Mouse (Mus musculus): ENCODE data around the gene Pds5b.
"Not testable (repeated sequence)": the region's sequence is repeated elsewhere in the genome, so short reads cannot be mapped to it uniquely, and the experiment has no call there.

The Pds5b gene

DNA sequence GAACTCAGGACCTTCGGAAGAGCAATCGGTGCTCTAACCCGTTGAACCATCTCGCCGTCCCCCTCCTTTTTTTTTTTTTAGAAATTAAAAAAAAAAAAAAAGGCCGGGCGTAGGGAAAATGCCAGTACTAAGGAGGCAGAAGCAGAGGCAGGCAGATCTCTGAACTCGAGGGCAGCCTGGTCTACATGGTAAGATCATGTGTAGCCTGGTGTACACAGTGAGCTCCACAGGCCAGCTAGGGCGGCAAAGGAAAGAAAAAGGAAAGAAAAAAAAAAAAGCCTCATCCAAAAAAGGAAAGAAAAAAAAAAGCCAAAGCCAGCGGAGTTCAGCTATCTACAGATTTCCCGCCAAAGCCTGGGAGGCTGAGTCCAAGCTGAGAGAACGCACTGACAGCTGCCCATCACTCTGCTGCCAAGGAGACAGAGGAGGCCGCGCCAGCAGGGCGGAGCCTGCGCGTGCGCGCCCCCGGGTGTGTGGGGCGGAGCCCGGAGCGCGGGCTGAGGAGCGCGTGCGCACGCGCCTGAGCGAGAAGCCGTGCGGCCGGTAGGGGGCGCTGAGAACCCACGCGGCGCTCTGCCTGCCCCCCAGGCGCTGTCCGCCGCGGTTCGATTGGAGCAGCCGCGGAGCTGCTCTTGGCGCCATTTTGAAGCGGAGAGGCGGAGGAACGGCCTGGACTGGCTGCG lies at the start of gene Pds5b:
Gene Pds5b, plus strand, starts transcription at position 587 of the 683 bp plus-strand sequence.
- DNase-seq (ENCODE audit: low spot score): peak; percentile 92

DNA sequence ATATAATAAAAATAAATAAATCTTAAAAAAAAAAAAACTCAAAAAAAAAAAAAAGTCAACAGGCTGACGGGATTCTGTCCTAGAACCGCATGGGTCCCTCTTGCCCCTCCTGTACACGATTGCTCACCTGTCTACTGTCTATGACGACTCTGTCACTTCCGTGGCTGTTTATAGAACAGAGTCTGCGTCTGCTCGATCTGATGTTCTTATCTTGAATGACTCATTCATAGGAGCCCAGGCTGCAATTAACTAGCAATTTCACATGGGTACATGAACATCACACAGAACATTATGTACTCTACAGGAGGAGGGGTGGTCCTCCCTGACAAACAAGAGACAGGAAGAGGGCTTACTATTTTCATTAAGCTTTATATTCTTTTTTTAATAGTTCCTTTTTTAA lies 48.0 kb upstream of the Pds5b start:
- DNase-seq (ENCODE audit: low spot score): peak; percentile 24

DNA sequence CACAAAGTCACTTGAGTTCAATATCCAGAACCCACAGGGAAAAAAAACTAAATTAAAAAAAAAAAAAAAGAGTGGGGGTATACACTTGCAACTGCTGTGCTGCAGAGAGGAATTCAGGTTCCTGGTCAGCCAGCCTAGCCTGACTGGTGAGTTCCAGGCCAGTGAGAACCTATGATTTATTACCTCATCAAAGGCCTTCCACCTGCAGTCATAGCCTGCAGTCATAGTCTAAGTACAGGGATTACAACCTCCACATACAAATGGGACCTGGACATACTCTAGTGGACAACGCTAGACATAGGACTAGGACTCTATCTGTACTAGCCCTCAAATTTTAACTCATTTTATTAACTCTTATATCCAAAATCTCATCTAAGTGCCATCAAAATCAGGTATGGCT lies 44.3 kb upstream of the Pds5b start:
- DNase-seq (ENCODE audit: low spot score): peak; percentile 38

DNA sequence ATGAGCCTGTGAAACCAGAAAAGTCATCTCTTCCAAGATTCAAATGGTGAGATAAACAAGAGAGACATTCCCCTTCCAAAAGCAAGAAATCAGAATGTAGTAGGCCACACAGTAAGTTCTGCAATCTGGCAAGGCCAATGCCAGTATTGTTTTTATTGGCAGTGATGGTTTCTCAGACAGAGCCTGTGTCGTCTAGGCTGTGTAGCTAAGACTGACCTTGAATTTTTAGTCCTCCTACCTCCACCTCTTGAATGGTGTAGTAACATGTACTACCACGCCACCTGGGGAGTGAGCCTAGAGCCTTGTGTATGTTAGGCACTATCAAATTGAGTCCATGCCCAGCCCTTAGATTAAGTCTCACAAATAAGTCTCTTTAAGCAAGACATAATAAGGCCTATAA lies 43.8 kb upstream of the Pds5b start:
- DNase-seq (ENCODE audit: low spot score): no peak

DNA sequence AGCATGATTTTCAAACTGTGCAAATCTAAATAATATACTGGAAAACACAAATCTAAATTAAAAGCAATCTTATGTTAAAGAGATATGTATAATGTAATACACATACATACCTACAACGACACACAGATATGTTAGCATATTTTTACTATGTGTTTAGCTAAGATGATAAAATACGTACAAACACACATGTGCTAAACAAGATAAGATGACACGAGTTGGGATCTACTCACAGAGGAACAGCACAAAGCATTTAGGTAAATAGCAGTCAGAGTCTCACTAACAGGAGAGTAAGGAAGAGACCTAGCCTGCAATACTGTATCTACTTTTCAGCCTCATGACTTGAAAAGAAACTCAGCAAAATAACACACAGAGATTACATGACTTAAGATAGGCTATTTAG lies 32.1 kb upstream of the Pds5b start:
- no peak for DNase-seq (ENCODE audit: low spot score)

DNA sequence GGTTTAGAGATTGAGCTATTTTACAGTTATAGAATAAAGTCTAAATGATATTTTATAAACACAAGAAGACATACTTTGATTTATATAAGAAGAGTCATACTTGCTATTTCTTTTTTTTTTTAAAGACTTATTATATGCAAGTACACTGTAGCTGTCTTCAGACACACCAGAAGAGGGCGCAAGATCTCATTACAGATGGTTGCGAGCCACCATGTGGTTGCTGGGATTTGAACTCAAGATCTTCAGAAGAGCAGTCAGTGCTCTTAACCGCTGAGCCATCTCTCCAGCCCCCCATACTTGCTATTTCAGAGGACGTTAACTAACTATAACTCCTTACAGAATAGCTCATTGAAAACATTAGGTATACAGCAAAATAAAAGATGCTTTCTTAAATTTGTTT lies 30.1 kb upstream of the Pds5b start:
- DNase-seq (ENCODE audit: low spot score): not testable (repeated sequence)

DNA sequence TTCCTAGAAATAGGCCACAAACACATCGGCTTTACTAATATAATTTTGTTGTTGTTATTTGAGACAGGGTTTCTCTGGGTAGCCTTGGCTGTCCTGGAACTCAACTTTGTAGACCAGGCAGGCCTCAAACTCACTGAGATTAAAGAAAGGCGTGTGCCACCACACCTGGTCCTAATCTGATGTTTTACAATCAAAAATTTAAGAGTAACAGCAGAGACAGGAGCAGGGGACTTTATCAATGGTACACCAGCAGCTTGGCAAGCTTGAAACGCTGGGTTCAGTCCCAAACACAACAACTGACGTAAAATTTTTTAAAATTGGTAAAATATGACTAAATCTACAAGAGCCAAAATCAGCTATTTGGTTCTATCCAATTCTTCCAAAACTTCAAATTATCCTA lies 28.6 kb upstream of the Pds5b start:
- no peak for DNase-seq (ENCODE audit: low spot score)

DNA sequence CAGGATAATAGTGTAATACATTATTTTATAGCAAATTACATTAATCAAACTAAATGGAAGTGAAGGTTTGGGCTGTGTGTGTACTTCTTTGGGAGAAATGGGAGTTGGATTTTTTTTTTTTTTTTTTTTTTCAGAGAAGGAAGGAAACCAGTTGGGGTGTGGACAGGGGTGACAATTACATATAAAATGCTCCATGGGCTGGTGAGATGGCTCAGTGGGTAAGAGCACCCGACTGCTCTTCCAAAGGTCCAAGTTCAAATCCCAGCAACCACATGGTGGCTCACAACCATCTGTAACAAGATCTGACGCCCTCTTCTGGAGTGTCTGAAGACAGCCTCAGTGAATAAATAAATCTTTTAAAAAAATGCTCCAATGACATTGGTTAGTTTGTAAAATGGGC lies 21.0 kb upstream of the Pds5b start:
- DNase-seq (ENCODE audit: low spot score): no peak

DNA sequence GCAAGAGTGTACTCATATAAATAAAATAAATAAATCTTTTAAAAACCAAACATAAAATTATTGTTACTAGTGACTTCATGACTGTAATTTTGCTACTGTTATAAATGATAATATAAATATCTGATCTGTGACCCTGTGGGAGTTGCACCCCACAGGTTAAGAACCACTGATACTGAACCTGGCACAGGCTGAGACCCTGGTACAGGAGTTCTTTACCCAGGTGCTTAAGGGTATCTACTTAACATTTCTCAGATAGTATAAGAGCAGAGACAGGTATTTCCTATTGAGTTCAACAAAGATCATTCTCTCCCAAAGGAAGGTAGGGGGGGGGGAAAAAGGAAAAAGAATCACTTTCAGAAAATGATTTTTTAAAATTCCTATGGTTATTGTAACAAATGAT lies 19.0 kb upstream of the Pds5b start:
- DNase-seq (ENCODE audit: low spot score): no peak

DNA sequence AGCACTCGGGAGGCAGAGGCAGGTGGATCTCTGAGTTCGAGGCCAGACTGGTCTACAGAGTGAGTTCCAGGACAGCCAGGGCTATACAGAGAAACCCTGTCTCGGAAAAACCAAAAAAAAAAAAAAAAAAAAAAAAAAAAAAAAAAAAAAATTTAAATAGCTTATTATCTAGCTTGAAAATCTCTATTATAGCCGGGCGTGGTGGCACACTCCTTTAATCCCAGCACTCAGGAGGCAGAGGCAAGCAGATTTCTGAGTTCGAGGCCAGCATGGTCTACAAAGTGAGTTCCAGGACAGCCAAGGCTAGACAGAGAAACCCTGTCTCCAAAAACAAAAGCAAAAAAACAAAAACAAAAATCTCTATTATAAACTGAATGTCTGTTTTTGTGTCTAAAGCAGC lies 14.1 kb upstream of the Pds5b start:
- not testable (repeated sequence) for DNase-seq (ENCODE audit: low spot score)

DNA sequence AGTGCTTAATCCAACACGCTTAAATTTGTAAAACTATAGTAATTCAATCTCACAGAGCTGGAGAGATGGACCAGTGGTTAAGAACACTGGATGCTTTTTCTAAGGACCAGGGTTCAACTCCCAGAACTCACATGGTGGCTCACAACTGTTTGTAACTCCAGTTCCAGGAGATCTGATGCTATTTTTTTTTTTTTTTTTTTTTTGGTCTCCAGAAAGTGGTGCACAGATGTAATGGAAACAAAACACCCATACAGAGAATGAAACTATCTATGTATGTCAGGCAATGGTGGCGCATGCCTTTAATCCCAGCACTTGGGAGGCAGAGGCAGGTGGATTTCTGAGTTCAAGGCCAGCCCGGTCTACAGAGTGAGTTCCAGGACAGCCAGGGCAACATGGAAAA lies 13.2 kb upstream of the Pds5b start:
- not testable (repeated sequence) for DNase-seq (ENCODE audit: low spot score)

DNA sequence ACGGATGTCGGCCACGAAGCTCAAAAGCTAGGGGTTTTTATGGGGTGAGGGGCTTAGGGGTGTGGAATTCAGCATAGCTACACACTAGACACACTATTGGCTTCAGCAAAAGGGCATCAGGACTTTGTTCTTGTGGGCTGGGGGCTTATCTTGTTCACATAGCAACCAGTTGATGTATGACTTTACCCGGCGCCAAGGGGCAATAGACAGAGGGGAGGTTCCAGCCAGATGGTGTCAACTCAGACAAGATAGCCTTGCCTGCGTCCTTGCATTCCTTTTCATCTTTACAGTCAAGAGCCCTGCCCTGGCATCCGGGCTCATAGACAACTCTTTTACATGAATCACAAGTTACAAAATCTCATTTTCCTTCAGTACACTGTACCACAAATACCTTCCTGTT lies 9.6 kb upstream of the Pds5b start:
- DNase-seq (ENCODE audit: low spot score): not testable (repeated sequence)

DNA sequence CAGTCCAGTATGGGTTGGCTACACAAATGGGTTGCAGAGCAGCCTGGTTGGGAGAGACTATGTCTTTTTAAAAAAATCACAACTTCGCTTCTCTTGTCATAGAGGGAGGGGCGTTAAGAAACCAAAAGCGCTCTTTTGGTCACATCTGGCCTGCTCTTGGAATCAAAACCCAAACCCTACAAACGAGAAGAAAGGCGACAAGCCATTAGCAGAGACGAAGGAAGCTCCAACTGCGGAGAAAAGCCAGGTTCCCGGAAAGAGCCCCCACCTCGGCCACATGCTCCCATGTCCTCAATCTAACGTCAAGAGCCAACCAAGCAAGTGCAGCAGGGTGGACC lies 8.8 kb upstream of the Pds5b start:
- DNase-seq (ENCODE audit: low spot score): no peak

DNA sequence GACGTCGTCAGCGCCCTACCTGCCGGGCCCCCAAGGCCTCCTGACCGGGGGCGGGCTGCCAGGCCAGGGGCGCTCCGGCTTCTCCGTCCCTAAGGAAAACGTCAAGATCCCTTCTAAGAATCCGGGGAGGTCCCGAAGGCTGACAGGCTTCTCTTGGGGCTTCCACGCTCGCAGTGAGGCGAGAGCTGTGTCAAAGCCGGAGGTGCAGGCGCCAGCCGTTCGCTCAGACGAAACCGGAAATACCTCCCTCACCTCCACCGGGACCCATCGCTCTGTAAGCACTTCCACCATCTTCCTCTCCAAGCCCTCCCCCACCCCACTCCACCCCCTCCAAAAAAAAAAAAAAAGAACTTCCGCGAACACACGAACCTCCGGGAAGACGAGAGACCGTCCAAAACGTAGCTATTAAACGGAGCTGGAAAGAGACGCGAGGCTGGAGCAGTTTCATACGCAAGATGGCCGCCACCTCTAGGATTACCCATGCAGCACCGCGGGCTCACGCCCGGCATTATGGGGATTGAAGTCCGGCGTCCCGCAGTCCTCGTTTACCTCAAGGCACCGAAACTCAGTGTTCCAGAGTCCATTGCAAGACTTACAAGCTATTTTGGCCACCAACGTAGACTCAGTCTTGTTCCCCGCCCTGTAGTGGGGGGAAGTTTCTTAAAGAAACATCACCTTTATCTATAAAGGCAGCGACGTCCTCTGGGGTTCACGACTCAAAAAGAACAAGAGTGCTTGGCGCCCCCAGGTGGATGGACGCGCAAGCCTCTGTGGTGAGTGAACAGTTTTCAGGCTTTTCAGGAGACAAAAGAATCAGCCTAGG lies 8.2 kb upstream of the Pds5b start:
- peak; percentile 95 for DNase-seq (ENCODE audit: low spot score)

DNA sequence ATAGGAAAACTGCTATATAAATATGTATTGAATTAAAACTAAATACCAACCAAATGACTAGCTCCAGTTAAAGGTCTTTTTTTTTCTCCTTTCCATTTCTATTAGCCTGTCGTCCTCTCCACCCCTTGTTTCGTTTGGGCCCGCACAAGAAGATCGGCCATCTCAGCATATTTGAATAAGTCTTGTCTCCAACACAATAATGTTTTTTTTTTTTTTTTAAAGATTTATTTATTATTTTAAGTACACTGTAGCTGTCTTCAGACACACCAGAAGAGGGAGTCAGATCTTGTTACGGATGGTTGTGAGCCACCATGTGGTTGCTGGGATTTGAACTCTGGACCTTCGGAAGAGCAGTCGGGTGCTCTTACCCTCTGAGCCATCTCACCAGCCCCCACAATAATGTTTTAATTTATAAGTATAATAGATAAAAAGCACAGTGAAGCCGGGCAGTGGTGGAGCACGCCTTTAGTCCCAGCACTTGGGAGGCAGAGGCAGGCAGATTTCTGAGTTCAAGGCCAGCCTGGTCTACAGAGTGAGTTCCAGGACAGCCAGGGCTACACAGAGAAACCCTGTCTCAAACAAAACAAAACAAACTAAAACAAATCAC lies 7.3 kb upstream of the Pds5b start, which contains the start of gene N4bp2l2:
Gene N4bp2l2, minus strand, starts transcription at position 51 of the 607 bp plus-strand sequence.
- not testable (repeated sequence) for DNase-seq (ENCODE audit: low spot score)

DNA sequence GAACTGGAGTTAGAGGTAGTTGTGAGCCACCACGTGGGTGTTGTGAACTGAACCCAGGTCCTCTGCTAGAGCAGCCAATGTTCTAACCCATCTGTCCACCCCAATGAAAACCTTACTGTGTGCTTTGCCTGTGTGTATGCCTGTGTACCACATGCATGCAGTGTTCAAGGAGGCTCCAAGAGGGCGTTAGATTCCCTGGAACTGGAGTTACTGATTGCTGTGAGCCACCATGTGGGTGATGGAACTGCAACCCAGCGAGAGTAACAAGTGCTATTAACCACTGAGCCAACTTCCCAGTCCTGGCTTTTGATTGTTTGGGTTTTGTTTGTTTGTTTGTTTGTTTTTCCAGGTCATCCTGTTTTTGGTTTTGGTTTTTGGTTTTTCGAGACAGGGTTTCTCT lies 4.8 kb upstream of the Pds5b start:
- DNase-seq (ENCODE audit: low spot score): no peak

DNA sequence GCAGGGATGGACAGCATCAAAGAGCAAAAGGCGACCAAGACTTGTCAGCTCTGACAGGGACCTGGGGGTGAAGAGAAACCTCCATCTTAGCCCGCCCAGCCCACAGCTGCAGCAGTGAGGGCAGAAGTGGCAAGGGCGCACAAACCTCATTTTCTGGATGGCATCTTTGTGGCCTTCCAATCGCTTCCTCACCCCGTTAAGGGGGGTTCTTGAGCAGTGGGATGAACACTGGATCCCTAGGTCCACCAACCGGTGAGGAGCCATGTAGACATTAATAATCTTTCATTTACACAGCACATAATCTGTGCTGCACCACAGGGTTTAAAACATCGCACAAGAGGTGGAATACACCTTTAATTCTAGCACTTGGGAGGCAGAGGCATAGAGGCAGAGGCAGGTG lies 1.2 kb upstream of the Pds5b start:
- DNase-seq (ENCODE audit: low spot score): no peak

DNA sequence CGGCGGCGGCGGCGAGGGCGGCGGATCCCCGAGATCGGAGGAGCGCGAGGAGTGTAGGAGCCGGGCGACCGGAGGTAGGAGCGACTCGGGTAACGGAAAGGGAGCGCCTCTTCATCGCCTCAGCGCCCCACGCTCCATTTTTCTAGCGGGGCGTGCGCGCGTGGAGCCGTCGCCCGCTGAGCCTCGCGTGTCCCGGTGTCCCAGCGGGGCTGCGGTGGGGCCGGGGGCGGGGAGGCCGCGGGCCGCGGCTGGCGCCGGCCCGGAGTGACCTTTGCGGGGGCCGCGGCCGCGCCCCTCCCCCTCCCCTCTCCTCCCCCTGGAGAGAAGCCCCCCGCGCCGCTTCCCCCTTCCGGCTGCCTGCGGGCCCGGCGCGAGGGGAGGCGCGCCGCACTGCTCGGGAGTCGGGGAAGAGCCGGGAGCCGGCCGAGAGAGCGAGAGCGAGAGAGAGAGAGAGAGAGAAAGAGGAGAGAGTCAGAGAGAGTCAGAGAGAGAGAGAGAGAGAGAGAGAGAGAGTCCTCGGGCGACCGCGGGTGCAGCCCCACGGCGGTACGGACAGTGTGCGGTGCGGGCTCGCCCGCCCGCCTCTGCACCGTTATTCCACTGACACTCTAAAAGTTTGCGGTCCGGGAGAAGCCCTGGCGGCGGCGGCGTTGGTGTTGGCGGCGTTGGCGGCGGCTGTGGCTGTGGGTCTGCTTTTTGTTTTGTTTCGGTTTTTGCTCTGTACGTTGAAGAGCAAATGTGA lies 512 bp downstream of the Pds5b start:
- DNase-seq (ENCODE audit: low spot score): peak; percentile 20

DNA sequence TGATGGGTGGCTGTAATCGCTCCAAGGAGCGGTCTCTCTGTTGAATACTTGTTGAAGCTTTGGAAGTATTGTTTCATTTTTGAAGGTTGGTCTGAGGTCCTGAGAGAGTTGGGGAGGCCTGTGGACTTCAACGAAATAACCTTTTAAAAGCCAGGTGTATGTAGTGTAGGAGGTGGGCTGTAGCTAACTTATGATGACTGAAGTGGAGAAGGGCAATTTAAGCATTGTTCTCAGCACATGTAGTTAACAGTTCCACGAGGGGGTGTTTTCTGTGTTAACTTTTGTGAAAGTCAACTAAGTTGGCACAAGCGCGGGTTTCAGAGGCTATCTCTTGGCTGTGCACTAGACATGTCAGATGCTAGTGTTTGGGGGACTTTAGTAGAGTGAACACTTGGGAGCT lies 1.3 kb downstream of the Pds5b start:
- no peak for DNase-seq (ENCODE audit: low spot score)

DNA sequence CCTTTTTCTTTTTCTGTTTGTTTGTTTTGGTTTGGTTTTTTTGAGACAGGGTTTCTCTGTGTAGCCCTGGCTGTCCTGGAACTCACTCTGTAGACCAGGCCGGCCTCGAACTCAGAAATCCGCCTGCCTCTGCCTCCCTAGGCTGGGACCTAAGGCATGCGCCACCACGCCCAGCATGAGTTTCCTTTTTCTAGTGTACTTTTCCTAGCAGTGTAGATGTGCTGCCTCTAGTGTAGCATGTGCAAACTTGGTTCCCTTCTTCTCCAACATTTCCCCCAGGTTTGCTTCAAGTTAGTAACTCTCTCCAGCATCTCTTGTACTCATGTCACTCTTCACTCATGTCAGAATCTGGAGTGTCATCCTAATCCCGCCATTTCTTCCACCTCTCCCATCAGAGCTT lies 9.3 kb downstream of the Pds5b start:
- DNase-seq (ENCODE audit: low spot score): not testable (repeated sequence)

DNA sequence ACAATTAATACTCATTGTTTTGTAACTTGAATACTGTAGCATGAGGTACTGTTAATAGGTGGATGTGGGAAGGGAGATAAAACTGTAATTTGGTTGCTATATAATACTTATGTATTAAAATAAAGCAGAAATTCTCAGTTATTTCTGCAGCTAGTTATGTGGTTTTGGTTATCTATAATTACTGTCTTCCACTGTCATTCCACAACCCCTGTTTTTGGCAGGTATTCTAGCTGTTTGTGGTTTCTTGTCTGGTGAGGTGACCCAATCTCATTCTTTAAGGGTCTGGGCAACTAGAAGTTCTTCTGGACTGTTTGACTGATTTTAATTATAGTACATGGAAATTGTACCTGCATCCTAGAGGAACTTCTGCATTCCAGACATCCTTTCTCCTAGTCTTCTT lies 17.1 kb downstream of the Pds5b start:
- no peak for DNase-seq (ENCODE audit: low spot score)

DNA sequence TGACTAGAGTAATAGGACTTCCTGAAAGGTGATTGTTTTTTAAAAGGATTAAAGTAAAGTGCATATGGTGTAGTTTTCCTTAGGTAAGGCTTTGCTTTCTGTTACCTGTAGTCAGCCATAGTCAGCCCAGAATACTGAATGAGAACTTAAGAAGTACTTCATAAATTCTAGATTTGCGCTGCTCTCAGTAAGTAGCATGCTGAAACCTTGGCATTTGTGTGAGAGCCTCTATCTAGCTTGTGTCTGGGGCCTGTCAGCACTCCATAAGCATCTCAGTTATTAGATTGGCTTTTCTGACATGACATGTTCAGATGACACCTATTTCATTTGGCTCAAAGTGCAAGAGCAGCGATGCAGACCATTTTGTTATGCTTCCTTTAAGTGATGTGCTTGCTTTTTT lies 19.7 kb downstream of the Pds5b start:
- no peak for DNase-seq (ENCODE audit: low spot score)

DNA sequence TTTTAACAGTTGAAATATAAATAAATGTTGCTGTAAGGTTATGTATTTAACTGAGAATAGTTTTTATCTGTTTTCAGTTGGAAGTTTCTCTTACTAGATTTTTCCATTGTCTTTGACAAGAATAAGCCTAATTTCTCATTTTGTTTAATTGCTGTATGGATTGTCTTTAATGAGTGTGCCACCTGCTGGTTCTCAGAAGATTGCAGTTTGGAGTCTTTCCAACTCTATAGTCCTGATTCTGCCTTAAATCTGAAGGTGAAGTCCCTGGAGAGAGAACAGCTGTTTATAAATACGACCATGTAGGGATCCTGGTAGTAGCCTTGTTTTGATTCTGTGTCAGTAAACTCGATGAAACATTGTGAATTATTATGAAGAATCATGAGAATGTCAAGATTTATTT lies 29.2 kb downstream of the Pds5b start:
- peak; percentile 20 for DNase-seq (ENCODE audit: low spot score)
